Mouse (Mus musculus): ENCODE results near the gene Lifr.

Gene Lifr

DNA sequence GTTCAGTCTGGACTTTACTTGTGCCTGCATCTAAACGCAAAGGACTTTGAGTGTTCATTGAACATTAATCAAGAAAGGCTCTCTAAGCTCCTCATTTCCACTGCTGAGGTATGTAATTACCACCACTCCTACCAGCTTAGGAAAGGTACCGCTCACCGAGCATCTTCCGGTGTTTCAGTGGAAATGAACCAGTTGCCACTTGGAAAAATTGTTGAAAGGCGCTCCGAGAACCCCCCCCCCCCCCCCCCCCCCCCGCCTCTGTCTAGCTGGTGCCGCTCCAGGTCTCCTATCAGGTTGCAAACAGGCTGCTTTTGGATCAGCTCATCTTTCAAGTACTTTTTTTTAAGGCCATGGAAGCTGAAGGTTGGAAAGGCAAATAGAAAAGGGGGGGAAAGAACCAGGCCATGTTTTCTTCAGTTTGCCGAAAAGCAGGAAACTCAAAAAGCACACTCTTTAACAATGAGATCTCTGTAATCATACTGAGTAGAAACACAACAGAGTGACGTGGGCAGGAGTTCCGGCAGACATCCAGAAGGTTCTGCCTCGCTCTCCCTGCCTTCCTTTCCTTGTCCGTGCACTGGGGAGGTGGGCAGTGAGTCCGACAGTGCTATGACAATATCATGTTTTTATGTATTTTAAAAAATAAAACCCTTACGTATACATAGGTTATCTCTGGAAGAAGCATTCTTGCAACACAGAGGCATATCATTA is 9.3 kb upstream of the Lifr start:
- no peak for DNase-seq (ENCODE audit: low spot score)

DNA sequence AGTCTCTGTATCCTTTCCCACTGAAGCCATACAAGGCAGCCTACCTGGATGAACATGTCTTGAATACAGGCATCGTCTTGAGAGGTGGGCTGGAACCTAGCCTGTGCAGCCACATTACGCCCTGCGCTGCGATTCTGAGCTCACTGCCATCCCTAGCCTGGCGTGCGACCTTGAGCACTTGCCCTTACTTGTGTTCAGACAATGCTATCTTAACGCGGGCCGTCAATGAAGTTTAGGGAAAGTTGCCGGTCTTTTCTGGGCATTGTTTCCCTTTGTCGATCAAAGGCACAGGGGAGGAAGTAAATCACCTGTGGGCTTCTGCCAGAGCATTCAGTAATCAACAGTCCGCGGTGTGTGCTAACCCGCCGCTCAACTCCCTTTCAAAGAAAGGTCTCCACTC is 8.6 kb upstream of the Lifr start:
- no peak for DNase-seq (ENCODE audit: low spot score)

DNA sequence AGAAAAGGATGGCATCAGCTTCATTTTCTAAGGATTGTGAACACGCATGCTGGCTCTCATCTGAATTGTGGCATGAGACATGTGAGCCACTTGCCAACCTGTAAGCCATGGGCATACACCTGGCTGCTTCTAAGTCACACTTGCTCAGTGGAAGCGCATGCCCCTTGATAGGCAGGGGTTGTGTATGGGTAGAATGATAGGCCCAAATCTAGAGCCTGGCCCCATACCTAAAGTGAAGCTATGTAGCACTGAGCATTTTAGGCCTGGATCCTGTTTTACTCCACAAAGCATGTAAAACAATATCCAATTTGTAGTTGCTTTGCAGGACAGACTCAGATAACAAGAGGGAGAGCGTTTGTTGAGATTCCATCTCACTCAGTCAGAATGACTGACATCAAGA is 7.5 kb upstream of the Lifr start:
- DNase-seq (ENCODE audit: low spot score), result no peak

DNA sequence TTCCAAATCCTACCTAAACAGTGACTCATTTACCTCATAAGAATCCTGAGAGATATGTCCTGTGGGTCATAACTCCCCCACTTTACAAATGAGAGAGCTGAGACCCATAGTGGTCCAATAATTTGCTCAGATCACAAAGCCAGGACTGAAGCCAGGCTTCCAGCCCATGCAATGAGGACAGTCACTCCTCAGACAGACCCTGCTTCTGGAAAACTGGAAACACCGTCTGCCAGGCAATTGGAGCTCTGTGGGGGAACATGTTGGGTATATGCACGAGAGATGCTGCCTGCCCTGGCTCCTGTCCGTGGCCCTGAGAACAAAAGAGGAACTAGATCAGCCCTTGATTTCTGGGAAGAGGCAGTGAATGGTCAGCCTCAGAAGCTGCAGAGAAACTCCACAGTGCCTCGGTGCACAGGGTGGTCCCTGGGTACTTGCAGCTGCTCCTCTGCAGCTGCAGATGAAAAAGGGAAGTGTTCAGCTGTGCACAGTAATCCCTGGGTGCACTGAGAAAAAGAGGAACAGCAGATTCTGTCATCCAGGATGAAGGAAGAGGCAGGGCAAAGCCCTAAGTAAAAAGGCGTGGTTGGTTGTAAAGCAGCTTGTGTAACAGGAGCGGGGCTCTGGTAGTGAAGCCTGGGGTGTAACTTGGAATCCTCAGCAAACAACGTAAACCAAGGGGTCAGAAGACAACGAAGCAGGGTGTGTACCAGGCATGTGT is 5.5 kb upstream of the Lifr start:
- DNase-seq (ENCODE audit: low spot score), result no peak

DNA sequence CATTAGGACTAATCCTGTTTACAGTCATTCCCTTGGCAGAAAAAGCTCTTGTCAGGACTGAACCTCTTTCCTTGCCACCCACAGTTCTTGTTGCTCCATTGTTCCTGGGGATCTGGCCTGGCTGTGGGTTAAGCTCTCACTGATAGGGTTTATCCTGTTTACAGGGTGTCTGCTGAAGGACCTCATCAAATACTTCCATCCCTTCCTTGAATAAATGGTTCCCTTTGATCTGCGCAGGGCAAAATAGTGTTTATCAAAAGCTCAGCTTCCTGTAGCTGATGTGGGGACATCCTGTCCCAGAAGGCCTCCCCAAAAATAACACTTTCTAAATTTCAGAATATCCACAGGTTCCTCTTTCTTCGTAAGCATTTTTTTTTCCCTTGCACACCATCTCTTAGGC is 1.7 kb upstream of the Lifr start:
- DNase-seq (ENCODE audit: low spot score), result no peak

DNA sequence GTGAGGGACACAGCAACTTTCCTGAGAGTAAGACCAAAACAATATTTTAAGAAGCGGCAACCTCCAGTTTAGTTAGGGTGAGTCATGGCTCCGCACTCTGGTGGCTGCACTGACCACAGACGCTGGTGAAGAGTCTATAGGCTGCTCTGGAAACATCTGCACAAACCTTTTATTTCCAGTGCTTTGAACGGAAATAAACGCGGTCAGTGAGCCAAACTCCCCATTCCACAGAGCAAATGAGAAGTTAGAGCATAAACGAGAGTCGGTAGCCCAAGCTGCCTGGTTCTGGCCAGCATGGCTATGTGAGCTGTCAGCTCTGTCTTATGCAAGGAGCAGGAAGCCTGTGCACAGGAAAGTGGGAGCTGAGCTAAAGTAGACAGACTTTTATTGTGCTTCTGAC is 1.9 kb downstream of the Lifr start:
- no peak for DNase-seq (ENCODE audit: low spot score)

DNA sequence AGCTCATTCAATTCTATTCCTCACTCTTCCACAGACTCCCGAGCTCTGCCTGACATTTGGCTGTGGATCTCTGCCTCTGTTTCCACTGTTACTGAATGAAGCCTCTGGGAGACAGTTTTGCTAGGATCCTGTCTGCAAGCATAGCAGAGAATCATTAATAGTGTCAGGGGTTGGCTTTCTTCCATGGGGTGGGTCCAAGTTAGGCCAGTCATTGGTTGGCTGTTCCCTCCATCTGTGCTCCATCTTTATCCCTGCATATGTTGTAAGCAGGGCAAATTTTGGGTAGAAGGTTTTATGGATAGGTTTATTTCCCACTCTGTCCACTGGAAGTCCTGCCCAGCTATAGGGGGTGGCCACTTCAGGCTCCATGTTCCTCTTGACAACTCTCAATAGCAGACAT is 9.0 kb downstream of the Lifr start:
- DNase-seq (ENCODE audit: low spot score), result no peak

DNA sequence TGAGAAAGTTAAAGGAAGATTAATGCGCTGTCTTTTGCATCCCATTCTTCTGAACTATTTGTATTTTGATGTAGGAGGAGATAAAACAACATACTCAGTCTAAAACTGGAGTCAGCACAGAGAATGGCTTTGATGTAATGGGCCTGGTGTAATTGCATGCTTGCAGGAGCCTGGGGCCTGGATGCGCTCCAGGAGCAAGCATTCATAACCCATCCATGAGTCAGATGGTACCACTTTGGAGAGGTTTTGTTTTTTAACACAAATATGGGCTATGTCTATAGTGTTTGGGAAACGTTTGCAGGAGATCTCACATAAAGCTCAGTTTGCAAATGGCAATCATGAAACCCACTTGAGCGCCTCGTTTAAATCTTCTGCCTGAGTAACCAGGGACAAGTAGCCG is 9.8 kb downstream of the Lifr start:
- no peak for DNase-seq (ENCODE audit: low spot score)

DNA sequence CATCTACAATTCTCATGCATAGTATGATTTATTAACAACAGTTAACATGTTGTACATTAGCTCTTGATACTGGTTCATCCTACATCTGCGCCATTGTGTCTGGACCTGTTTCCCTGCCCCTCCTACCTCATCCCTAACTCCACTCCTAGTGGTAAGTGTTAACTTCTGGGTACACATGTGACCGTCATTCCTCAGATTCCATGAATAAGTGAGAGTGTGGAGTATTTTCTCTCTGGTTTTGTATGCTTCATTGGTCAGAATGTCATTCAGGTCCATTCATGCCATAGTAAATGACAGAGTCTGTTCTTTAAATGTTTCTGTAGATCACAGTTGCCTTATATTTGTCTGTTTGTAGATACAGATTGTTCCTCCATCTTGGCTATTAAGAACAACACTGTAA is 12.6 kb downstream of the Lifr start:
- no peak for DNase-seq (ENCODE audit: low spot score)

DNA sequence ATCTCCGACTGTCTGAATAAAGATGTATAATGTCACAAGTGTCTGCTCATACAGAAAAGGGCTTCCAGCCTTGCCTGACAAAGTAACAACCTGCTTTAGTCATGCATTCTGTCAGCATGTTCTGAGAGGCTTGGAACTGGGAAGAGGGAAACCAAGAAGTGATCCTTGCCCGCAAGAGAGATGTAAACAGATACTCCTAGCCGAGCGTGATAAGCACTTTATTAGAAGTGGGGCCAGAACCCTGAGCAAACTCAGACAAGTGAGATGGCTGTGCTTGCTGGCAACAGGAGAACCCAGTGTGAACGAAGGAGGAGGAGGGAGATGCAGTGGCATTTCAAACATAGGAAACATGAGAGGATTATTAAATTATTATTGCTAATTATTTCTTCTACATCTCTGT is 14.8 kb downstream of the Lifr start:
- DNase-seq (ENCODE audit: low spot score), result no peak

DNA sequence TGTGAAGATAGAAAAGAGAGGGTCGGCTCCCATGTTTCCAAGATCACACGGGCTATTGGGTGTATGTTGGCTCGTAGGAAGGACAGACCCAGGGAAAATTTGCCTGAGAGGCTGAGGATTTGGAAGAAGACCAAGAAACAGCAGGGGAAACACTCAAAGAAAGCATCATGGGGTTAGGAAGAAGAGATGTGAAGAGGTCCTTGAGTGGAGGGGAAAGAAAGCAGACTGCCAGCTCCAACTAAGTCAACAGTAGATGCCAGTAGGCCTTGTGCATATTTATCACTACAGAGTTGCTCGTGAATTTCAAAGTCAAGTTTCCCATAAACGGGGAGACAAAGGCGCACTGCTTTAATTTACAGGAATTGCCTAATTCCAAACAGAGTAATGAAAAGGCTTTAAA is 17.7 kb downstream of the Lifr start:
- DNase-seq (ENCODE audit: low spot score), result no peak

DNA sequence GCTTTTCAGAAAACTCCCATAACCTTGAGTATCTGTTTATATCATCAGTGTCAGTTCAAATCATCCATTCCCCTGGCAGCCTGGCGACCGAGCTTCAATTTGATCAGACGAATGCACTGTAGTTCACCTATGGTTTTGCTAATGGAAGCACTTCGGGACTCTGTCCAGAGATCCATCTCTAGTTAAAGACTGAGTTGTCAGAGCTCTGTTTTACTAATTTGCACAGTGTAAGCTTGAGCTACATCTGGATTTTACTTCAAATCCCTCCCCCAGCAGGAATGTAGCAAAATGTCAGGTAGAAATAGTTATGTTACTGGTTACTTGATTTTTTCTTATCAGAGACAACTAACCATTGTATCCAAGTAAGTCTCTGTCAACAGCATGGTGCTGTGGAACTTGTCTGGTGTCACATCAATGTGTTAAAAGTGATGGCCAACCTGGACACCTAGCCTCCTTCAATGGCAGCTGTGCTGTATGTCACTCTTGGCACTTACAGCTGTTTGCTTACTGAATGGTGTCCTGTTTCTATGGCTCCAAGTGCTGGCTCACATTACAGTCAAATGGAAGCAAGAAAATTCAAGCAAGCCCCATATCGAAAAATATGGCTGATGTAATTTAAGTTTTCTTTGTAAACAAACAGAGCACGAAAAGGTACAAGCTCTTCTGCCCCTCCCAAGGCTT is 22.0 kb downstream of the Lifr start:
- no peak for DNase-seq (ENCODE audit: low spot score)

DNA sequence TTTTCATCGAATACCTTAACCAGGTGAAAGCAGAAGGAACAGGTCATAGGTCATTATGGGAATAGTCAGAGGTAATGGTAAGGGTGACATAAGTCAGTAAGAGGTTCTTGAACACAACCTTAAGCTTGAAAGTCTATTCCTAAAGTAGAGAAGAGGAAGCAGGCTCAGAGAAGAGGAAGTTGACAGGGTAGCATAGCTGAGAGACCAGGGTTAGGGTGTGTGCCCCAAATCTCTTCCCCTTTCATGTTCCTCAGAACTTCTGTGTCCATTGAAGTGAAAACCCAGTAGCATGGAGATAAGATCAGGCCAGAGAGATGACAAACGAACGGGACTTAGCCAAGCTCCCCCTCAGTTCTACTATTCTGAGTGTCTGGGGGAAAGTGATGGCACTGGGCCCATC is 23.5 kb downstream of the Lifr start:
- DNase-seq (ENCODE audit: low spot score), result no peak

DNA sequence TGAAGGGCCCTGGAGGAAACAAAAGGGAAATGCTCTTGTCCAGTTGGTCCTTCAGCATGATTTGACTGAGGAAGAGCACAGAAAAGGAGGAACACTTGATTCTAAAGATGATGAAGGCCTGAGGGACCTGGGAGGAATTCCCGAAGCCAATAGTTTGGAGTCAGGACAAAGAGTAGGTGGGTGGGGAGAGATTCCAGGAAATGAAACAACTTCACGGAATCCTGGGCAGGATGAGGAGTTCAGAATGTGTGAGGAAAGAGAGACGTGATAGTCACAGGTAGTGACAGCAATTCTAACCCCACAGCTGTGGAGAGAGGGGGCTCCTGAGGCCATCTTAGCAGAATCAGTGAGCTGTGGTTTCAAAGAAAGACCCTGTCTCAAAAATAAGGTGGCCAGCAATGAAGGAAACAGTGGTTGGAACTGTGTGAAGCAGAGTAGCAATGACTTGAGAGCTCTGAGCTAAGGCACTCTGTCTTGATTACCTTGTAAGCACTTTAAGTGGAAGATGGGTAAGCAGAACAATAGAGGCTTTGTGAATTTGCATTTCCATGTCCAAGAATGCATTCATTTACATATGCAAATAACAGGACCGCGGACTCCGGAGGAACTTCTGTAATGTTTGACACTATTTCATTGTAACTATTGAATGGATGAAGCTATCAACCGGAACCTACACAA is 25.1 kb downstream of the Lifr start:
- DNase-seq (ENCODE audit: low spot score), result no peak

DNA sequence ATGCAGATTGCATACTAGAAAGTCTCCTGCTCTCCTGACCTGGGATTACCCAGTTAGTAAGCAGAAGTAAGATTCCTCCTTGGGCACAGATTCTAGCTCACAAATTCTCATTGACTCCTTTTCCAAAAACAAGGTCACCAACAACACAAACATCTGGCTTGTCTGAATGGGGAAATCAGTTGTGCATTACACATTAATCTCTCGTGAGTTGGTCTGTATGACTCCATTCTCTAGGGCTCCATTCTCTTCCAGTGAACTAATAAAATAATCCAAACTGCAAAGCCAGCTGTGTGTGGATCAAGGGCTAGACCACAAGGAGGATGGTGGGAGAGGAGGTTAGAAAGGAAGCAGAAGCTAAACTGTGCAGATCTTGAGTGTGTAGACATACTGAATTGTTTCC is 25.8 kb downstream of the Lifr start:
- DNase-seq (ENCODE audit: low spot score), result no peak

DNA sequence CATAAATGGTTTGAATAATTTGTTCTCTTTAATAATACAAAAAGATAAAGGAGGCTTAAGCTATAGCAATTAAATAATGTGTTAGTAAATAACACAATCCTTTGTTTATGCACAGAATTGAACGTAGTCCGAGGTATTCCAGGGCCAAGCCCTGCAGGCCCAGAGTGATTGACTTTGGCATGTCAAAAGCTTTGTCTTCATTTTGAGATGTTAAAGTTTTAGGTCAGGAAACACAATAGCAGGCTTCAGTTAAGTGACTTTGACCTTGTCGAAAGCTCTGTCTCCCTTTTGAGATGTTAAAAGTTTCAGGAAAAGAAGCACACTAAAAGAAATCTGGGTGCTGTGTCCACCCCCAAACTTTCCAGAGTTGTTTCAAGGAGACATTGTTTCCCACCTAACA is 26.3 kb downstream of the Lifr start:
- no peak for DNase-seq (ENCODE audit: low spot score)

DNA sequence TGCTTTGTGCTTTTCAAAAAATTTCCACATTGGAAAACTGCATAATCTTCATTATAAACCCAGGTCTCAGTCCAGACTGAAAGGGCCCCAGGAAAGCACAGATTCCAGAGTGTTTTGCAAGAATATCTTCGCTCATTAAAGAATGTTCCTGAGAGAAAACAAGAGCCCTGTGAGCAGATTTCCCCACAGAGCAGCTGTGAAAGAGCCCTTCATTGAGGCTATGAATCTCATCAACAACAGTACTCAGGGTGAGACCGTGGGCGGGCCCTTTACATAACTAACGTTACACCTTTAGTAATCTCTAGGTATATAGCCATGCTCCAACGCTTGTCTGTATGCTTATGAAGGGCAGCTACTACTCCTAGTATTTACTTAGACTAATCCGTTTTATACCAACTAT is 27.5 kb downstream of the Lifr start:
- DNase-seq (ENCODE audit: low spot score), result no peak

DNA sequence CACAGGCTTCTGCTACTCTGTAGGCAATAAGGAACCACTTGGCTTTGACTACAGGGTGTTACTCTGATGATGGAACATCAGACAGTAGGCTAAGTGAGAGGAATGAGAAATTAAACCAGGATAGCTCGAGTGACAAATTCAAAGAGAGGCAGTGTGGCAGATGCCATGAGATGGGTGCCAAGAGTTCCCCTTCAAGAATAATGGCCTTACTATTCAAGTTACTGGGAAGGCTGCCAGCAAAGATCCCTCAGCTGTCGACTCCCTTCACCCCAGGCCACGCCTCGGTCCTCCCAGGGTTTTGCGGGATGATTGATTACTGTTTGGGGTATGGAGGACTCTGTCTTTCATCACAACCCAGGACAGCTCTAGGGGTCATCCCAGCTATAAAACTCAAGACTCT is 28.4 kb downstream of the Lifr start:
- DNase-seq (ENCODE audit: low spot score), result no peak

DNA sequence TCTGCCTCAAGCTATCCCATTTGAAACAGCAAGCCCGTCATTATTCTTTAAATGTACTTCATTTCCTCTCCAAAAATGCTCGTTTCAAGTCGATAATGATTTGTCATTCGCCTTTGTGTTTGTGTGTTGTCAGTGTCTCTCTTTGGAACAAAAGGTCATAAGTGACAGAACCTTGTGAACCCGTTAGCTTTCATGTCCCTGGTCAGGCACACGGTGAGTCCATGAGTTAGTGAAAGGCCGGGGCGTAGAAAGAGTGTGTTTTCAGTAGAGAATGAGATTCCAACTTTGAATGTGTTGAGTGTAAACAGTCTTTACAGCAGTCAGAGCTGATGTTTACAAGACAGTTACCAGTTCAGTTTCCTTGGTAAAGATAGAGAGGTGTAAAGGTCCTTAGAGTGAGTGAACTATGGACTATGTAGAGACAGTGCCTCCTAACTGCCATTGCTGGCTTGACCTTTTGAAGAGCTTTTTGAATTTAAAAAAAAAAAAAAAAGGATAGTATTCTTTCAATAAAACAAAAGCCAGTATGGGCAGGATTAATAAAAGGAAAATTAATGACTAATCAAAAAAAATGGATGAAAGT is 29.6 kb downstream of the Lifr start:
- DNase-seq (ENCODE audit: low spot score), result no peak

DNA sequence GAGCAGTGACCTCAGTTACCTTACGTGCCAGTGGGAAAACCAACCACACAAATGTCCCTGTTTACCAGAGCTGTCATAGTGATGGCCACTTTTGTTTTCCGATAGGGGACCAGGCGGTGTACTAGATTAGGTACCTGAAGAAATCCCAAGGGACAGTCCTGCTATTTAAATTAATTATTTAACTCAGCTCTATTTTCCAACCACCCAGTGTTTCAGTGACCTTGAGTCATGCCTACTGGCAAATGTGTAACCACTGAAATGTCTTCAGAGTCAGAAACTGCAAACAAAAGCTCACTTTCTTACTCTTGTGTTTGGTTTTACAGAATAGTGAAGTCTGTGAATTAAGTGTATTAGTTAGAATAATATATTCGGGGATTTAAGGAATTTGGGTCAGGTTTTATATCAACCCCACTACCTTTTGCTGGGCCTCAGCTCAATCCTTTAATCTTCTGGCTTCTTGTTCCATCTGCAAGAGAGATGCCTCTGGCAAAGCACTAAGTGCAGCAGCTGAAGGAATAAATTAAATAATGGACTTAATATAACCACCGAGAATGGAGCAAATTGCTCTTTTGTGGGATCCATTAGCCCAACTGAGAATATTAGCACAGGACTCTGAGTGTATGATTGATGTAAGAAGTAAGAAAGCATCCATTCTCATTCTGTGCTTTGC is 33.5 kb downstream of the Lifr start:
- DNase-seq (ENCODE audit: low spot score), result no peak

DNA sequence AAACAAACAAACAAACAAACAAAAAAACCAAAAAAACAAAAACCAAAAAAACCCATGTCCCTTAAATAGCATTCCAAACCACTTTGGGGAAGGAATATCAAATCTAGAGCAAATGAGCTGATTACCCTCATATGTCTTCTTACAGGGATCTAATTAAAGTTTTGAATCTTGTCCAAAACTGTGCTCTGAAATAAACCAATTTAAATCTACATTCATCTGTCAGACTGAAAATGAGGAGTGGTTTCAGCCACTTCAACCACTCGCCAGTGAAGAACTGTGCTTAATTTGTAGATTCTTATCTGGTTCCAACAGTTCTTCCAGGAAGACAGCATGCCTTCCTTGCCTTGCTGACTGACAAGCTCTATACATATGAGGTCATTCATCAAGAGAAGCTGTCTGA is 35.8 kb downstream of the Lifr start:
- DNase-seq (ENCODE audit: low spot score), result no peak

DNA sequence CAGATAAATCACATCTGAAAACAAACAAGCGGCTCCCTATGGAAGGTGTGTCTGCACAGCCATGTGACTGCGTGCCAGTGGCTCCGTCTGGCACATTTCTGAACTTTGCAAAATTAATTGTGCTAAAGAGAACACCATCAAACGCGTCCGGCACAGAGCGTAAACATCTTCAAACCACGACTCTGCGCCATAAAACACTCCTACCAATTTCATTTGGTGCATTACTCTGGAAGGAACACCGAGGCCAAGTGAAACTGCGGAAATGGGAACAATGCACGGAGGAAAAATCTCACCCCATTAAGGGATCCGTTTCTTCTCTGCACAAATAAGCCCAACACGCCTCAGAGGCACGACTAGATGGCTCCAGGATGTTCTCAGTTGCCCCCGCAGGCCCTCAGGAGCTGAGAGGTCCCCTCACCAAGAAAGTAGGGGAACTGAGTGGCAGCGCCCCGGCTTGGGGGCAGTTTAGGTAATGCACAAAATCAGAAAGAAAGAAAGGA is 38.3 kb downstream of the Lifr start:
- no peak for DNase-seq (ENCODE audit: low spot score)

Measured in ovary, postnatal 10 days (tissue).